Mouse (Mus musculus) erythroblast, embryonic 14.5 days (primary cell): ENCODE data around the gene Rec114. TPM values are rescaled to one million over a fixed set of nuclear protein-coding genes. Genes with fewer than 3 reads are reported as not detected.
A peak's percentile ranks its signal among the peaks of the same experiment; 100 is the strongest.

Experiments used
- H3K27me3 ChIP-seq: 2 replicates; pipeline ENCODE4 v1.6.1; 2012; ENCODE audit warnings: inconsistent platforms; ENCODE audit not compliant: control insufficient read depth
- H3K36me3 ChIP-seq: 2 replicates; pipeline ENCODE4 v1.6.1; 2012; ENCODE audit warnings: mild to moderate bottlenecking, inconsistent platforms; ENCODE audit not compliant: control insufficient read depth
- H3K4me1 ChIP-seq: 2 replicates; pipeline ENCODE4 v1.6.1; 2012; ENCODE audit warnings: inconsistent platforms; ENCODE audit not compliant: control insufficient read depth
- H3K4me3 ChIP-seq: replicated peaks from 2 replicates; pipeline ENCODE3; 2012; ENCODE audit warnings: moderate library complexity, mild to moderate bottlenecking, inconsistent platforms
- H3K9me3 ChIP-seq: 2 replicates; pipeline ENCODE4 v1.6.1; 2012; ENCODE audit warnings: low read length, inconsistent platforms, mixed read lengths; ENCODE audit not compliant: control insufficient read depth
- GATA1 ChIP-seq: IDR thresholded peaks from 2 replicates; pipeline ENCODE4 v1.6.1; 2012; ENCODE audit warnings: low read length, inconsistent platforms, mixed read lengths
- TAL1 ChIP-seq: IDR thresholded peaks from 3 replicates; pipeline ENCODE4 v1.6.1; 2012; ENCODE audit warnings: low read length, inconsistent platforms, mixed read lengths
- polyA plus RNA-seq: library from polyadenylated mRNA; stranded (reverse); fragments of >175 nt; gene quantifications from 2 replicates; pipeline ENCODE4 v1.2.3, GENCODE M21; 2012

Gene Rec114
- polyA plus RNA-seq, 1 experiment = 2.3 TPM

DNA sequence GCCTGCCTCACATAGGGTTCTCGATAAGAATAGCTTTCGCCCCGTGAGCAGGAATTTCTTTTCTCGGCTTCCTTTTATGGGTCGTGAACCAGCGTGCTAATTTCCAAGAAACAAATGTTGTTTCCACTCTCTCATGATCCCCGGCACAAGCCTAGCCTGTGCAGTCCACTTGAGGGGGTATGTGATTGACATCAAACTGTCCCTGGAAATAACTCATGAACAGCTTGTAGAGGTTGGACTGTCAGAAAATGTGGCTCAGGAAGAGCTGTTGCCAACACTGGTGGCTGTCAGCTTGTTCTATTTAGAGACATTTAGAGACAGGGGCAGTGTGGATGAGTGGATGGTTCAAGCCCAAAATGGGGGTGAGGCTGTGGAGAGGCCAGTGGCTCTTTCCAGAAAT lies 15.0 kb upstream of the Rec114 start:
- Histone ChIP-seq H3K36me3 (no peaks in the 10 kb centered on the region), H3K9me3 (no peaks in the 10 kb centered on the region), H3K4me3 (no peak overlapping the region), H3K27me3 (no peaks in the 10 kb centered on the region), H3K4me1 (no peaks in the 10 kb centered on the region)
- no peak for TF ChIP-seq GATA1
- TF ChIP-seq TAL1 = no peak

DNA sequence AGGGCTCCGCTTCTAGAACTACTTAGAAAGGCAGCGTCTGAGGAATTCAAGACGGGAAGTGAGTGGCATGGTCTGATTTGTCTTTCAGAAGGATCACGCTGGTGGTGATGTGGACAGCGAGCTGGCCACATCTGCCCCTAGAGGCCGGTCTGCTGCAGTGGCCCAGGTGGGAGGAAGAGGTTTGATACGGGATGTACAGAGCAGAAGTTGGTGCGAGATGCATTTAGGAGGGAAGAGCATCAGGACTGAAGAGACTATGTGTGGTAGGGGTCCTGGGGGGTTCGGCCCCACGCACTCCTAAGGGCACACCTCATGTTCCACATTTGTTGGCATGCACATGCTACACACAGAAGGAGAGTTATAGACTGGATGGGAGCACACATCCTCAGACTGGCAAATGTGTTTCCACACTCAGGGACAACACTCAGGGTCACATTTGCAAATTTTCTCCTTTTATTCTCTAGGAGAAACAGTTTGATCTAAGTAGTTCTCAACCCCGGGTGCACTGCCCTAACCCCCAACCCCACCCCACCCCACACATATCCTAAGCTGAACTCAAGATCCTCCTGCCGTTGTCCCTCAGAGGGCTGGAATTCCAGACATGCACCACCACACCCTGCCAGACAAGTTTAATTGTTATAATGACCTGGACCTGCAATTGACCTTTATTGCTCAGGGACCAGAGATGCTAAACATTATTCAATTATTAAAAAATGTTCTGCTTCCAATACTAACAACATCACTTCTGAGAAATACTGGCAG lies 12.8 kb upstream of the Rec114 start:
- H3K4me1 ChIP-seq = no peaks in the 10 kb centered on the region
- no peaks in the 10 kb centered on the region for H3K36me3 ChIP-seq
- no peak overlapping the region for H3K4me3 ChIP-seq
- no peak for TF ChIP-seq GATA1
- no peak for TF ChIP-seq TAL1
- peaks cover 4% of the 10 kb centered on the region; the same call in 1 of the 2 replicates for H3K9me3 ChIP-seq
- no peaks in the 10 kb centered on the region for H3K27me3 ChIP-seq

DNA sequence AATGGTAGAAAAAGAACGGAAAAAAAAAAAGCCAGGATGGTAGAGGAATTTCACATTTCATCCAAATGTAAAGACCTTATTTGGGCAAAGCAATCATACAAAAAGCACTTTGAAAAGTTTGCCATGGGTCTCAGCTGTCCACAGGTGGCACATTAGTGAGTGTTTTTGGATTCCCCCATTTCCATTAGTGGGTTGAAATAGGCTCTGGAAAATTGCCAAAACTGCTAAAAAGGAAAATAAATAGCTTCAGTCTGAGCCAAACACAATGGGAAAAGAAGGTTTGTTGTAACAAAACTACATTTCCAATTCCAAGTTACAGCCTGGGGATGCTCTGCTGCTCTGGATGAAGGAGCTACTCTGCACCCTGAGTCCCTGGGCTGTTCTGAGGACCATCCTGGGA lies 9.8 kb upstream of the Rec114 start:
- no peaks in the 10 kb centered on the region for H3K4me1 ChIP-seq
- no peaks in the 10 kb centered on the region for H3K27me3 ChIP-seq
- H3K4me3 ChIP-seq = no peak overlapping the region
- no peaks in the 10 kb centered on the region for H3K36me3 ChIP-seq
- TF ChIP-seq TAL1 = no peak
- no peak for TF ChIP-seq GATA1
- peaks cover 4% of the 10 kb centered on the region; the same call in 1 of the 2 replicates for H3K9me3 ChIP-seq

DNA sequence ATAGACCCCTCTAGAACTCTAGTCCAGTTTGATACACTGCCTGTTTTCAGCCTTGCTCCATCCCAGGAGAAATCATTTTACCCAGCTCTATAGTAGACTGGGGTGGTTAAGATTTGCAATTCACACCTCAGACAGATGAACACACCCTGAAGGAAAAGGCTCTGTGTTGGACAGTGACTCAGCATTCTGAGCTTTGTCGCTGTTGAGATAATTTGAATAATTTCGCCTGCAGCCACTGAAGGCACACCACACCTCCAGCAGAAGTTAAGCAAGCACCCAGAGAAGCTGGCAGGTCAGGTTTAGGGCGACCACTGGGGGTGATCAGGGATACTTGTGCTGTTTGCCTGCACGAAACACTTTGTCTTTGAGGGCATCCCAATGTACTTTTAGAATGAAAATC lies 4.4 kb upstream of the Rec114 start:
- TF ChIP-seq TAL1 (no peak), GATA1 (no peak)
- H3K9me3 ChIP-seq = peaks cover 4% of the 10 kb centered on the region; the same call in 1 of the 2 replicates
- H3K36me3 ChIP-seq = no peaks in the 10 kb centered on the region
- H3K27me3 ChIP-seq = no peaks in the 10 kb centered on the region
- no peak overlapping the region for H3K4me3 ChIP-seq
- peaks cover 3% of the 10 kb centered on the region for H3K4me1 ChIP-seq

DNA sequence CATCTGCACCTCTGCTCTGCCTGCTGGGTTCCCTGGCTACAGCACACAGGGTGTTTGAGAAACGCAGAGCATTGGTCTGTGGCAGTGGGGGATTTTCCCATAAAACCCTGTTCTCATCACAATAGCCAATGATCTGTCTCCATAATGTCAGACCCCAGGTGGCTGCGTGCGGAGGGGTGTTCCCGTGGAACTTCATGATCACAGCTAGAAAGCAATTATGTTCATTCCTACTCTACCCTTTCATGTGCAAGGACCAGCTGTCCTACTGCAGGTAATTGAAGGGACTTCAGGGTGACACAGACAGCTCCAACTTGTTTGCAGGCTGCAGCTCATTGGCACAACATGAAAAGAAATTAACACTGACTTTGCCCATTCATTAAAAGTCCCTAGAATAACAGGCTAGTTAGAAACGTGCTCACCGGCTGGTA lies 3.6 kb upstream of the Rec114 start:
- no peak overlapping the region for H3K4me3 ChIP-seq
- H3K27me3 ChIP-seq = no peaks in the 10 kb centered on the region
- peaks cover 4% of the 10 kb centered on the region; the same call in 1 of the 2 replicates for H3K9me3 ChIP-seq
- no peaks in the 10 kb centered on the region for H3K36me3 ChIP-seq
- H3K4me1 ChIP-seq = peaks cover 3% of the 10 kb centered on the region
- TF ChIP-seq TAL1 (no peak), GATA1 (no peak)

DNA sequence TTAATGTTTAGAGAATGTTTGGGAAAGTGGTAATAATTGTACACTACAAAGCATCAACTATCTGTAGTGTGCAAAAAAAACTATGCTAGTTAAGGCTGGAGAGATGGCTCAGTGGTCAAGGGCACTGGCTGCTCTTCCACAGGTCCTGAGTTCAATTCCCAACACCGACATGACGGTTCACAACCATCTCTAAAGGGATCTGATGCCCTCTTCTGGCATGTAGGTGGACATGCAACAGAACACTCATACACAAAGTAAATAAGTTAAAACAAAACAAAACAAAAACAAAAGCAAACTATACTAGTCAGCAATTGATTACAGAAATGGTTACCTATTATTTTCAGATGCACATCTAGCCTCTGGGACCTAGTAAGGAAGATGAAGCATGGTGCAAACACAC lies 1.1 kb downstream of the Rec114 start:
- Histone ChIP-seq H3K27me3 (no peaks in the 10 kb centered on the region), H3K4me3 (no peak overlapping the region), H3K9me3 (no peaks in the 10 kb centered on the region), H3K36me3 (no peaks in the 10 kb centered on the region), H3K4me1 (0 out of 2 replicates have a peak, but pooled peaks cover 2% of the 10 kb centered on the region)
- TF ChIP-seq TAL1 (no peak), GATA1 (no peak)

DNA sequence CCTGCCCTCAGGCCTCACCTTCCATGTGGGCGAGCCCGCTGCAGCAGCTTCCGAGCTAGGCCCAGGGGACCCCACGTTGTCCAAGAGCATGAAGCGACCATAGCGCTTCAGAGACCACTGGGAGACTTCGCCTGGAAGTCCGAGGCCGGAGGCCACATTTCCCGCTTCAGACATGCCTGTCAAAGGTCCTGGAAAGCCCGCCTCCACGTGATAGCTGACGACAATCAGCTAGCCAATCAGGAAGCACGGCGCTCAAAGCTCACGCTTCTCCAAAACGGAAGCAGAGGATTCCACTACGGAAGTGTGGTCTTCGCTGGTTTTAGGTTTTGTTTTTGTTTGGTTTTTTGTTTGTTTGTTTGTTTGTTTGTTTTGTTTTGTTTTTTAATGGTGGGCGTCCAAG lies 2.4 kb downstream of the Rec114 start:
- Histone ChIP-seq H3K27me3 (no peaks in the 10 kb centered on the region), H3K9me3 (no peaks in the 10 kb centered on the region), H3K36me3 (no peaks in the 10 kb centered on the region), H3K4me3 (peak overlapping the region; percentile 49), H3K4me1 (0 out of 2 replicates have a peak, but pooled peaks cover 2% of the 10 kb centered on the region)
- TF ChIP-seq TAL1 = no peak
- TF ChIP-seq GATA1 = no peak

DNA sequence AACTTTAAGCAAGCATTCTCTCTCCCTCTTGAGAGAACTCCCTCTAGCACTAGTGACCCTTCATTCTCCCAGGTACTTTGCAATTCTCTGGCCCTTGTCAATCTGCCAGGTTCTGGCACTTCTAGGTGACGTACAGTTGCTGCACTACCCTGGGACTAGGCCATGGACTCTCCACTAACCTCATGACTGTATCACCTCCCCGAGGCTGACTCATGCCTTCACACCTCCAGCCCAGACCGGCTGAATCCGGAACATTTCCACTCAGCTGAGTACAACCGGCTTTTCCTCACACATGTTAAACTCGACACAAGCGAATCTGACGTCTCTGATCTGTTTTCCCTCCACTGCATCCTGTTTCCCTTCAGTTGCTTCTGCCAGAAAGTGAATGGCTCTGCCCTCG lies 4.0 kb downstream of the Rec114 start:
- Histone ChIP-seq H3K4me1 (0 out of 2 replicates have a peak, but pooled peaks cover 2% of the 10 kb centered on the region), H3K27me3 (no peaks in the 10 kb centered on the region)

DNA sequence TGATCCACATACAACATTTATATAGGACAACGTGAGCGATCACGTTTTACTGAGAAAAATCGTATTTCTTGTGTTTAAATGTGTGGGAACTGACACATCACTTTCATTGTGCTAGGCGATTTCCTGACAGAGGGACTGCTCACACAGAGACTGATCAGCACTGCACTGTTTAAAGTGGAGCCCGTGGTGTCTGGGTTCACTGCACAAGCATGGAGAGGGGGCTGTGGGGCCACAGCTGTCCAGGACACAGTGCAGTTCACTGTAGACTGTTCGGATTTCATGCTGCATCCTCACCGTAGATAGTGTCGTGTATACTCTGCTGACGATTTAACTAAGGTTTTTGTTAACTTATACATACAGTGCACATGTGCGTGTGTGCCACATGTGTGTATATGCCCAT lies 20.6 kb downstream of the Rec114 start:
- H3K9me3 ChIP-seq = peaks cover 4% of the 10 kb centered on the region
- TF ChIP-seq GATA1 (no peak), TAL1 (no peak)
- H3K36me3 ChIP-seq = no peaks in the 10 kb centered on the region
- peaks cover 32% of the 10 kb centered on the region for H3K4me1 ChIP-seq
- no peaks in the 10 kb centered on the region for H3K27me3 ChIP-seq
- no peak overlapping the region for H3K4me3 ChIP-seq

More for the DNA sequence above, 4.0 kb downstream of the Rec114 start:
- Histone ChIP-seq H3K36me3 (no peaks in the 10 kb centered on the region), H3K4me3 (no peak overlapping the region), H3K9me3 (no peaks in the 10 kb centered on the region)
- TF ChIP-seq TAL1 (no peak), GATA1 (no peak)
